Mouse (Mus musculus) ovary, adult 18-20 months (tissue): ENCODE data around the gene Bms1.

Experiments used
- DNase-seq: peaks from one replicate; pipeline ENCODE4 v3.0.0; 2022; ENCODE audit warnings: low spot score, mixed read lengths

Gene Bms1

DNA sequence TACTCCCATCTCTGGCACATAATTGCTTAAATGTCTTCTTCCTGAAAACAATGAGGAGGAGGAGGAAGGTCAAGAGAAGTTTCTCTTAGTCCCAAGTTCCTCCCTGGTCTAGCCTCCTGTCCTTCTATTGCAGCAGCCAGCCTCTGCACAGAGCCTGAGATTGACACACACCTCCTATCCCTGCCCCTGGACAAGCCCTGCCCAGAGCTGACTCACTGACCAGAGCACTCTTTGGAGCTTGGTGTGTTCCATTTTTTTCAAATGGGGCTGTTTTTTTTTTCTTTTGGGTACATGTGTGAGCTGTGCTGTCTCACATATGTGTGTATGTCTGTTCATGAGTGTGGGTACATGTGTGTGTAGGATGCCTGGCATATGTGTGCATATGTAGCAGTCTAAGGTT is 53.5 kb downstream of the Bms1 start:
- no peak for DNase-seq

- no peak for DNase-seq
These were observed 68.9 kb downstream of the Bms1 start for GRCm38 (mm10) chr6:118350342-118350741.

- DNase-seq, result no peak
These were observed 71.1 kb downstream of the Bms1 start for GRCm38 (mm10) chr6:118348186-118348585.

GRCm38 (mm10) chr6:118347291-118347690 is 72.0 kb downstream of the Bms1 start:
- no peak for DNase-seq

GRCm38 (mm10) chr6:118341861-118342485 is 77.3 kb downstream of the Bms1 start:
- DNase-seq, result no peak

DNA sequence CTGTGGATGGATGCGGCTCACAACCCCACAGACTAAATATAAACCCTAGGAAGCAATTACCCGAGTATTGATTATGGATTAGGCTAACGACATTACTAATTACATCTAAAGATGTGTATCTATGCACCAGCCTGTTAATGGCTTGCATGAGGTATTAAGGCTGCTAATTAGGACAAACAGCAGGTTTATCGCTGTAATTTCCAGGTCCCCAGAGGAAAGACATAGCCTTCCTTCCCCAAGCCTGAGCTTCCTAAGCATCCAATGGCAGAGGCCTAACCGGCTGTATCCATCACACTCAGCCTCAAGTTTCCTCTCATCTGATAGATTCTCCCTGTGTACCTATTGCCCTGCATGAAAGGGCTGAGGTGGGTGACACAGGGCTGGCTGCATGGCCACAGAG is 81.6 kb downstream of the Bms1 start:
- DNase-seq, result no peak

GRCm38 (mm10) chr6:118336541-118337480 is 82.5 kb downstream of the Bms1 start:
- DNase-seq, result no peak

GRCm38 (mm10) chr6:118335934-118336450 is 83.3 kb downstream of the Bms1 start:
- DNase-seq, result no peak

GRCm38 (mm10) chr6:118333861-118334260 is 85.4 kb downstream of the Bms1 start:
- DNase-seq, result no peak
